Mouse (Mus musculus) MEL-GATA-1-ER (cell line): ENCODE measurements at regions not wholly inside any gene's neighbourhood (a gene's known extent, or its start where the extent isn't known, plus 50 kb on each side); places are given as distances from the start of the nearest gene placed in this dataset.
A peak's percentile ranks its signal among the peaks of the same experiment; 100 is the strongest.
"Not testable (repeated sequence)": the region's sequence is repeated elsewhere in the genome, so short reads cannot be mapped to it uniquely, and the experiment has no call there.

ENCODE experiments used
- DNase-seq: peaks from one replicate; pipeline ENCODE4 v3.0.0-alpha.2; 2012; ENCODE audit warnings: low read depth; ENCODE audit errors: extremely low read depth

DNA sequence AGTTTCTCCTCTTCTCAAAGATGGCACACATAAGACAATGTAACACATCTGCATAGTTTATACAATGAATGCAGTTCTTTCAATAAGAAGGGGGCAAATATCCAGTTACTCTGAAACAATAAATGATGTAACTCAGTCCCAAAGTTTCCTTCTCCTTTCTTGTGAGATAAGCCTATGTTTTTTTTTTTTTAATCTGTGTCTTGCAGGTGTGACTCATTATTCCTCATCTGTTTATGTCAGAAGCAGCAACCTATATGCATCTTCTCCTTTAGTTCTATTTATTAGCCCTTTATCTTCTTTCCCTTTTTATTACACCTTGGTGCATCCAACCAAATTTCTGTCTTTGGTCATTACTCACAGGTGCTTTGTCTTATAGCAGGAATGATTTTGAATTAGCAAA is 523.2 kb upstream of the Pot1a start:
- peak; percentile 3 for DNase-seq

DNA sequence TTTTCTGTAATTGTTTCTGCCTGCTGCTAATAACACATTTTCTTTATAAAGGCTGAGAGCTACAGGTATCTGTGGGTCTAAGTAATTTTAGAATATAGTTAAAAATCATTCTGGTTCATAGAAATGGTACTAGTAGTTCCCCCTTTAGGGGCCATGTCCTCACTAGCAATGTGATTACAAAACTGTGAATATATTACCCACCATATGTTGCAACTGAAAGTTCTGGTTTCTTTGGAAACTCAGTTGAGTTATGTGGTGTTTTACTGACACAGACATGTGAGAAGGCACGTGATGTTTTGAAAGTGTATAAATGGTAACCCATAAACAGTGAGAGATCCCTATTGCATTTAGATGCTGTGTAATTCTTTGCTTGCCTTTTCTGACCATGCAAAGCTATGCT is 495.1 kb upstream of the Pot1a start:
- DNase-seq = no peak

GRCm38 (mm10) chr6:26301564-26301963 is 492.5 kb upstream of the Pot1a start:
- DNase-seq = not testable (repeated sequence)

DNA sequence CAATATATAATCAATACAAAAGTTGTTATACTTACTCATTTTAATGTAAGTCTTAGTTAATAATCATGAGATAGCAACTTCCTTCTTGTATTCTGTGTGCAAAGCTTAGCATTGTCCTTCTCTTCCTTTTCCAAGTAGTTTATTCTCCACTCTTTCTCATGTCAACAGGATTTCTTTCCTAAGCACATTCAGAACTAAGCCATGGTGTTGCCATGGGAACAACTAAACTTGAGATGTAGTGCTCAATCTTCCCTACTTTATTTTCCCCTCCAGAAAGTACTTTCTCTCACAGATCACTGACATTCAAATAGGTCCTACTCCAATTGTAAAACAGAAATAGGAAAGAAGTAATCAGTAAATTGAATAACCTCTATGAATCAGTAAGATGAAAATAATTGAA is 490.2 kb upstream of the Pot1a start:
- no peak for DNase-seq

- peak; percentile 65 for DNase-seq
These were observed 488.4 kb upstream of the Pot1a start for GRCm38 (mm10) chr6:26297420-26297819.

DNA sequence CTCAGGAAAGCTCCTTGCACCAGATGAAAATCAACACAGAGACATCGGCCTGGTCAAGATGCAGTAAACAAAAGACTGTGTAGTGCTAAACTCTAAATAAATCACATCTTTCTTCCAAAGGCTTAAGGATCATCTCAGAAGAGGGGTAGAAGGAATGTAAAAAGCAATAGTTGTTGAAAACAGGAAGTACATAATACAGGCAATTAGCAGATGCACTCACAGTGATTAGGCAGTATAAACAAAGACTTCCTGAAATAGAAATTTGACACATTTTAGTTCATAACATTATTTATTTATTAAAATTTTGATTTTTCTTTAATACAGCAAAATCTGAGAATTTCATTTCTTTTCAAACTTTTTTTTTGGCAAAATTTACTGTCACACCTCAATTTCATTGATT is 478.9 kb upstream of the Pot1a start:
- no peak for DNase-seq
